Mouse (Mus musculus): ENCODE data around the gene Cenpt.

DNA sequence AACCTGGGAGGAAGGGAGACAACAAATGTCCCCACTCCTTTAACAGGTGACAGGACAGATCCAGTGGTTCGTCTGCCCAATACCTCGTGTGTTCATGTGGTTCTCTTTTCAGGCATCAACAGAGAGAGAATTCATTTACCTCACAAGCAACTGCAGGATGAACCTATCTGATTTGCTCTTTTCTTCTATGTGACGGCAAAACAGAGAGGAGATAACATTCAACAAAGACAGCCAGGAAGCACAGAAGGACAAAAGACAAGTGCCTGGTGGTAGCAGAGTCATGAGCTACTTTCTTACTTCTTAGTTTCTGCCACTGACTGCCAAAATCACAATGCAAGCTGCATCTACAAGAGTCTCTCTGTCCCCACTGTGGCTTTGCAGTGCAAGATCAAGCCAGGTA lies 41.5 kb downstream of the Cenpt start:
- no peak for TF ChIP-seq POLR2A (IDR thresholded peaks at IDR 0.05; ENCODE audit: borderline replicate concordance, insufficient read depth, low read length)
- no peak for TF ChIP-seq CTCF (IDR thresholded peaks at IDR 0.05; ENCODE audit: borderline replicate concordance, insufficient read depth, low read depth, low read length)

Measured in cerebellum, adult 2 months (tissue).